Mouse (Mus musculus) embryonic facial prominence, embryonic 10.5 days (tissue): Measurements from ENCODE around the gene Vmn1r235. TPM values are rescaled to one million over a fixed set of nuclear protein-coding genes. Genes with fewer than 3 reads are reported as not detected.
"Not testable (repeated sequence)": the region's sequence is repeated elsewhere in the genome, so short reads cannot be mapped to it uniquely, and the experiment has no call there.

Experiments
- DNase-seq: peaks from one replicate; pipeline ENCODE4 v3.0.0-alpha.2; 2017; ENCODE audit warnings: low spot score
- H3K27ac ChIP-seq: fragments of 300-500 bp; sonication (generic); replicated peaks from 2 replicates; pipeline ENCODE4 v1.5.1; 2016; ENCODE audit warnings: mild to moderate bottlenecking
- H3K27me3 ChIP-seq: fragments of 300-500 bp; sonication (generic); replicated peaks from 2 replicates; pipeline ENCODE4 v1.6.1; 2016; ENCODE audit warnings: low read depth, mild to moderate bottlenecking; ENCODE audit not compliant: poor library complexity, severe bottlenecking
- H3K36me3 ChIP-seq: fragments of 300-500 bp; sonication (generic); replicated peaks from 2 replicates; pipeline ENCODE4 v1.6.1; 2016; ENCODE audit warnings: mild to moderate bottlenecking, moderate library complexity
- H3K4me1 ChIP-seq: fragments of 300-500 bp; sonication (generic); 2 replicates; pipeline ENCODE4 v1.6.1; 2016
- H3K4me3 ChIP-seq: fragments of 300-500 bp; sonication (generic); 2 replicates; pipeline ENCODE4 v1.5.1; 2016; ENCODE audit warnings: mild to moderate bottlenecking, moderate library complexity
- H3K9me3 ChIP-seq: fragments of 300-500 bp; sonication (generic); 2 replicates; pipeline ENCODE4 v1.6.1; 2016; ENCODE audit warnings: mild to moderate bottlenecking
- WGBS: fragments of 180-500 bp; shearing (Covaris S2); methylation state at CpG from one replicate; pipeline ENCODE4 v1.1.7; 2016; 5-methylcytosine and 5-hydroxymethylcytosine counted together
- microRNA-seq: library from miRNA; unstranded; fragments of <30 nt; microRNA quantifications from one replicate; pipeline ENCODE4, GENCODE M21; 2017
- polyA plus RNA-seq: library from polyadenylated mRNA; unstranded; fragments of >200 nt; fragmentation: Nextera tagmentation; extraction: Ambion mirVana; gene quantifications from 2 replicates; pipeline ENCODE4 v1.2.1, GENCODE M21; 2016

The Vmn1r235 gene
- not detected in 2 replicates for polyA plus RNA-seq

- no peaks in the 10 kb centered on the region for H3K36me3 ChIP-seq
- 0 out of 2 replicates have a peak, but pooled peaks cover 8% of the 10 kb centered on the region for H3K9me3 ChIP-seq
- no peaks in the 10 kb centered on the region for H3K4me1 ChIP-seq
- no peak within 1 kb of the TSS for H3K4me3 ChIP-seq
- no peak for DNase-seq
- no peak within 1 kb of the TSS for H3K27ac ChIP-seq
- no peaks in the 10 kb centered on the region for H3K27me3 ChIP-seq
Measured at GRCm38 (mm10) chr17:21256111-21256510, at the start of gene Vmn1r235. Vmn1r235 (plus strand) TSS chr17:21256411.

- not testable (repeated sequence) for DNase-seq, H3K4me3 ChIP-seq, H3K27me3 ChIP-seq, H3K4me1 ChIP-seq, H3K36me3 ChIP-seq, H3K27ac ChIP-seq
- WGBS: 83% methylated on average over 1 of the region's 1 CpGs
- peaks cover 20% of the 10 kb centered on the region for H3K9me3 ChIP-seq
Measured at GRCm38 (mm10) chr17:21211081-21211480, 45.1 kb upstream of the Vmn1r235 start.

- Histone ChIP-seq H3K27ac (no peak within 1 kb of the TSS), H3K4me1 (no peaks in the 10 kb centered on the region), H3K36me3 (no peaks in the 10 kb centered on the region), H3K4me3 (no peak within 1 kb of the TSS), H3K9me3 (peaks cover 4% of the 10 kb centered on the region; the same call in 1 of the 2 replicates), H3K27me3 (no peaks in the 10 kb centered on the region)
- DNase-seq: no peak
- 75% methylated on average over 1 of the region's 1 CpGs for WGBS
Measured at GRCm38 (mm10) chr17:21225787-21226186, 30.4 kb upstream of the Vmn1r235 start, which contains the start of gene Vmn1r234. Vmn1r234 (plus strand) TSS chr17:21226087.

- H3K36me3 ChIP-seq: no peaks in the 10 kb centered on the region
- H3K27ac ChIP-seq: no peak overlapping the region
- whole genome bisulfite sequencing: 31% methylated on average over 9 of the region's 9 CpGs
- H3K27me3 ChIP-seq: no peaks in the 10 kb centered on the region
- H3K9me3 ChIP-seq: 0 out of 2 replicates have a peak, but pooled peaks cover 4% of the 10 kb centered on the region
- no peaks in the 10 kb centered on the region for H3K4me1 ChIP-seq
- H3K4me3 ChIP-seq: no peak overlapping the region
- DNase-seq: peak; percentile 40
Measured at GRCm38 (mm10) chr17:21231654-21232053, 24.6 kb upstream of the Vmn1r235 start.

- H3K4me1 ChIP-seq: no peaks in the 10 kb centered on the region
- no peak overlapping the region for H3K27ac ChIP-seq
- H3K27me3 ChIP-seq: no peaks in the 10 kb centered on the region
- DNase-seq: peak; percentile 8
- 17% methylated on average over 4 of the region's 4 CpGs for WGBS
- no peaks in the 10 kb centered on the region for H3K36me3 ChIP-seq
- H3K4me3 ChIP-seq: no peak overlapping the region
- 0 out of 2 replicates have a peak, but pooled peaks cover 3% of the 10 kb centered on the region for H3K9me3 ChIP-seq
Measured at GRCm38 (mm10) chr17:21272103-21272502, 15.9 kb downstream of the Vmn1r235 start.

- DNase-seq: no peak
- no peaks in the 10 kb centered on the region for H3K36me3 ChIP-seq
- WGBS: 80% methylated on average over 3 of the region's 3 CpGs
- no peaks in the 10 kb centered on the region for H3K4me1 ChIP-seq
- H3K27me3 ChIP-seq: no peaks in the 10 kb centered on the region
- no peak within 1 kb of the TSS for H3K27ac ChIP-seq
- 0 out of 2 replicates have a peak, but pooled peaks cover 3% of the 10 kb centered on the region for H3K9me3 ChIP-seq
- no peak within 1 kb of the TSS for H3K4me3 ChIP-seq
Measured at GRCm38 (mm10) chr17:21282642-21283041, 26.4 kb downstream of the Vmn1r235 start, which contains the start of gene Vmn1r236. Vmn1r236 (plus strand) TSS chr17:21282942.

GRCm38 (mm10) chr17:21284395-21284794 lies 28.2 kb downstream of the Vmn1r235 start:
- no peak overlapping the region for H3K27ac ChIP-seq
- no peaks in the 10 kb centered on the region for H3K4me1 ChIP-seq
- 0 out of 2 replicates have a peak, but pooled peaks cover 3% of the 10 kb centered on the region for H3K9me3 ChIP-seq
- DNase-seq: no peak
- no peaks in the 10 kb centered on the region for H3K27me3 ChIP-seq
- H3K4me3 ChIP-seq: no peak overlapping the region
- no peaks in the 10 kb centered on the region for H3K36me3 ChIP-seq

- no peak for DNase-seq
- no peaks in the 10 kb centered on the region for H3K27me3 ChIP-seq
- no peak overlapping the region for H3K4me3 ChIP-seq
- H3K36me3 ChIP-seq: no peaks in the 10 kb centered on the region
- no peaks in the 10 kb centered on the region for H3K9me3 ChIP-seq
- no peak overlapping the region for H3K27ac ChIP-seq
- no peaks in the 10 kb centered on the region for H3K4me1 ChIP-seq
Measured at GRCm38 (mm10) chr17:21289695-21290094, 33.5 kb downstream of the Vmn1r235 start.

- DNase-seq: no peak
- Histone ChIP-seq H3K27me3 (no peaks in the 10 kb centered on the region), H3K36me3 (no peaks in the 10 kb centered on the region), H3K4me1 (no peaks in the 10 kb centered on the region), H3K9me3 (peaks cover 8% of the 10 kb centered on the region), H3K27ac (no peak within 1 kb of the TSS), H3K4me3 (no peak within 1 kb of the TSS)
Measured at GRCm38 (mm10) chr17:21311565-21311964, 55.4 kb downstream of the Vmn1r235 start, which contains the start of gene Vmn1r237. Vmn1r237 (plus strand) TSS chr17:21311865.

Small RNAs within 50 kb of the gene (microRNA-seq; reads per million reads assigned to microRNA genes)
- not detected for gene Gm26384

Other genes starting within 250 kb of the Vmn1r235 start
- 18.0 and 18.1 TPM in 2 replicates for gene Zfp160, start 247.5 kb upstream of the Vmn1r235 start, polyA plus RNA-seq
- gene Vmn1r234, start 30.3 kb upstream of the Vmn1r235 start, polyA plus RNA-seq: not detected in 2 replicates
- not detected in 2 replicates for gene Vmn1r236, start 26.5 kb downstream of the Vmn1r235 start, polyA plus RNA-seq
- gene Vmn1r237, start 55.5 kb downstream of the Vmn1r235 start, polyA plus RNA-seq: not detected in 2 replicates
- 1.9 and 2.9 TPM in 2 replicates for gene Zfp677, start 127.3 kb downstream of the Vmn1r235 start, polyA plus RNA-seq
- gene Zfp54, start 166.8 kb downstream of the Vmn1r235 start, polyA plus RNA-seq: 3.2 and 4.1 TPM in 2 replicates
- 15.6 and 15.7 TPM in 2 replicates for gene Zfp51, start 194.0 kb downstream of the Vmn1r235 start, polyA plus RNA-seq
- 8.6 and 9.5 TPM in 2 replicates for gene Zfp53, start 232.6 kb downstream of the Vmn1r235 start, polyA plus RNA-seq